Mouse (Mus musculus): ENCODE data around the gene Litaf. TPM values are rescaled to one million over a fixed set of nuclear protein-coding genes. Genes with fewer than 3 reads are reported as not detected.

Litaf gene
- total and polyA plus RNA-seq, 3 experiments = 25.7 to 50.1 TPM; not detected in 1

GRCm38 (mm10) chr16:11010270-11010669 is 55.7 kb downstream of the Litaf start:
- no peak overlapping the region for H3K4me3 ChIP-seq (ENCODE audit: control insufficient read depth in 1 of 2, insufficient read depth in 1 of 2, low read depth in 2 of 2, low read length in 2 of 2)
- no peaks in the 10 kb centered on the region for H3K27me3 ChIP-seq (ENCODE audit: control insufficient read depth in 1 of 2, insufficient read depth in 2 of 2, low read length in 2 of 2)
- no peak overlapping the region for H3K9ac ChIP-seq (ENCODE audit: control insufficient read depth, low read depth, low read length, poor library complexity, severe bottlenecking)
- TF ChIP-seq ZKSCAN1 (IDR thresholded peaks at IDR 0.05; ENCODE audit: low read depth, low read length) = peak; percentile 80
- no peak for TF ChIP-seq HCFC1 (IDR thresholded peaks at IDR 0.05; ENCODE audit: low read depth, low read length)
- TF ChIP-seq RAD21 (IDR thresholded peaks at IDR 0.05; ENCODE audit: low read depth, low read length) = no peak
- peaks cover 15 to 21% of the 10 kb centered on the region in 2 experiments for H3K4me1 ChIP-seq (ENCODE audit: control insufficient read depth in 1 of 2, insufficient read depth in 2 of 2, low read length in 2 of 2)
- no peaks in the 10 kb centered on the region for H3K79me2 ChIP-seq (ENCODE audit: control insufficient read depth, insufficient read depth, low read length, poor library complexity)
- peaks cover 0 to 16% of the 10 kb centered on the region in 2 experiments; a peak in 2 of 4 replicates for H3K36me3 ChIP-seq (ENCODE audit: control insufficient read depth in 1 of 2, insufficient read depth in 2 of 2, low read length in 2 of 2)
- DNase-seq (ENCODE audit: low read depth, low spot score) = no peak
- H3K27ac ChIP-seq (ENCODE audit: control insufficient read depth, low read depth, low read length) = no peak overlapping the region
- no peaks in the 10 kb centered on the region for H3K9me3 ChIP-seq (replicated peaks; ENCODE audit: insufficient read depth, low read length)

GRCm38 (mm10) chr16:11008162-11008991 is 57.6 kb downstream of the Litaf start:
- peaks cover 12 to 17% of the 10 kb centered on the region in 2 experiments for H3K4me1 ChIP-seq (ENCODE audit: control insufficient read depth in 1 of 2, insufficient read depth in 2 of 2, low read length in 2 of 2)
- no peak overlapping the region for H3K27ac ChIP-seq (ENCODE audit: control insufficient read depth, low read depth, low read length)
- peaks cover 0 to 11% of the 10 kb centered on the region in 2 experiments; a peak in 2 of 4 replicates for H3K36me3 ChIP-seq (ENCODE audit: control insufficient read depth in 1 of 2, insufficient read depth in 2 of 2, low read length in 2 of 2)
- no peaks in the 10 kb centered on the region for H3K9me3 ChIP-seq (replicated peaks; ENCODE audit: insufficient read depth, low read length)
- no peaks in the 10 kb centered on the region for H3K79me2 ChIP-seq (ENCODE audit: control insufficient read depth, insufficient read depth, low read length, poor library complexity)
- H3K27me3 ChIP-seq (ENCODE audit: control insufficient read depth in 1 of 2, insufficient read depth in 2 of 2, low read length in 2 of 2) = no peaks in the 10 kb centered on the region
- no peak overlapping the region; a peak in 1 of 4 replicates for H3K4me3 ChIP-seq (ENCODE audit: control insufficient read depth in 1 of 2, insufficient read depth in 1 of 2, low read depth in 2 of 2, low read length in 2 of 2)
- TF ChIP-seq EP300 (IDR thresholded peaks at IDR 0.05; ENCODE audit: low read depth in 1 of 2, low read length in 2 of 2) (no peak), NELFE (IDR thresholded peaks at IDR 0.05; ENCODE audit: low read depth, low read length) (no peak), BHLHE40 (IDR thresholded peaks at IDR 0.05; ENCODE audit: borderline replicate concordance, low read depth, low read length) (no peak), CTCF (IDR thresholded peaks at IDR 0.05 in 2 of 3, conservative IDR thresholded peaks at IDR 0.05 in 1 of 3; ENCODE audit: control insufficient read depth in 1 of 3, insufficient read depth in 1 of 3, low read depth in 2 of 3, low read length in 3 of 3, poor library complexity in 1 of 3, severe bottlenecking in 1 of 3) (no peak), ZC3H11A (IDR thresholded peaks at IDR 0.05; ENCODE audit: low read depth, low read length) (no peak)
- H3K9ac ChIP-seq (ENCODE audit: control insufficient read depth, low read depth, low read length, poor library complexity, severe bottlenecking) = peak overlapping the region; percentile 28; the same call in 1 of the 2 replicates
- peak; percentile 40 for DNase-seq (ENCODE audit: low read depth, low spot score)

- H3K79me2 ChIP-seq (ENCODE audit: control insufficient read depth, insufficient read depth, low read length, poor library complexity) = no peaks in the 10 kb centered on the region
- TF ChIP-seq ETS1 (IDR thresholded peaks at IDR 0.05; ENCODE audit: low read depth, low read length) (peak; percentile 10; the same call in 1 of the 2 replicates), MYC (IDR thresholded peaks at IDR 0.05; ENCODE audit: low read depth, low read length) (peak; percentile 60; the same call in 1 of the 2 replicates), CHD1 (IDR thresholded peaks at IDR 0.05; ENCODE audit: low read depth, low read length) (no peak), HCFC1 (IDR thresholded peaks at IDR 0.05; ENCODE audit: low read depth, low read length) (no peak), SMC3 (IDR thresholded peaks at IDR 0.05; ENCODE audit: low read depth, low read length) (0 out of 2 replicates have a peak, but pooled peaks have one; percentile 13), ZC3H11A (IDR thresholded peaks at IDR 0.05; ENCODE audit: low read depth, low read length) (peak; percentile 11; the same call in 1 of the 2 replicates), ZKSCAN1 (IDR thresholded peaks at IDR 0.05; ENCODE audit: low read depth, low read length) (no peak), ELF1 (IDR thresholded peaks at IDR 0.05; ENCODE audit: low read depth, low read length) (peak; percentile 15; the same call in 1 of the 2 replicates), ZNF384 (IDR thresholded peaks at IDR 0.05; ENCODE audit: low read depth, low read length) (no peak), SIN3A (IDR thresholded peaks at IDR 0.05; ENCODE audit: low read length) (peak; percentile 30; the same call in 1 of the 2 replicates), EP300 (IDR thresholded peaks at IDR 0.05; ENCODE audit: low read depth in 1 of 2, low read length in 2 of 2) (peak in 1 of 2 experiments; percentile 54; a peak in 1 of 4 replicates), BHLHE40 (IDR thresholded peaks at IDR 0.05; ENCODE audit: borderline replicate concordance, low read depth, low read length) (no peak)
- H3K9me3 ChIP-seq (replicated peaks; ENCODE audit: insufficient read depth, low read length) = no peaks in the 10 kb centered on the region
- H3K9ac ChIP-seq (ENCODE audit: control insufficient read depth, low read depth, low read length, poor library complexity, severe bottlenecking) = no peak overlapping the region
- H3K36me3 ChIP-seq (ENCODE audit: control insufficient read depth in 1 of 2, insufficient read depth in 2 of 2, low read length in 2 of 2) = peaks cover 0 to 7% of the 10 kb centered on the region in 2 experiments; a peak in 2 of 4 replicates
- peak; percentile 86 for DNase-seq (ENCODE audit: low read depth, low spot score)
- H3K4me1 ChIP-seq (ENCODE audit: control insufficient read depth in 1 of 2, insufficient read depth in 2 of 2, low read length in 2 of 2) = peaks cover 9 to 15% of the 10 kb centered on the region in 2 experiments
- no peak overlapping the region for H3K27ac ChIP-seq (ENCODE audit: control insufficient read depth, low read depth, low read length)
- H3K27me3 ChIP-seq (ENCODE audit: control insufficient read depth in 1 of 2, insufficient read depth in 2 of 2, low read length in 2 of 2) = no peaks in the 10 kb centered on the region
- no peak overlapping the region for H3K4me3 ChIP-seq (ENCODE audit: control insufficient read depth in 1 of 2, insufficient read depth in 1 of 2, low read depth in 2 of 2, low read length in 2 of 2)
Observed at GRCm38 (mm10) chr16:11006100-11006499, 59.9 kb downstream of the Litaf start.

Measured in MEL (cell line).